Mouse (Mus musculus) neural tube, embryonic 14.5 days (tissue): ENCODE data around the gene Rab13. TPM values are rescaled to one million over a fixed set of nuclear protein-coding genes. Genes with fewer than 3 reads are reported as not detected.

Source experiments
- ATAC-seq: fragments of 200-750 bp; cut with Nextera tagmentation; 2 replicates; pipeline ENCODE4 v1.8.0; 2017; ENCODE audit warnings: low read depth, mild to moderate bottlenecking, moderate TSS enrichment, moderate library complexity
- H3K27ac ChIP-seq: fragments of 300-500 bp; sonication (generic); 2 replicates; pipeline ENCODE4 v1.5.1; 2014; ENCODE audit warnings: low read depth, mild to moderate bottlenecking, control low read depth, low read length, moderate library complexity, mixed read lengths
- H3K27me3 ChIP-seq: fragments of 300-500 bp; sonication (generic); 2 replicates; pipeline ENCODE4 v1.6.1; 2014; ENCODE audit warnings: low read length; ENCODE audit not compliant: control insufficient read depth, insufficient read depth
- H3K36me3 ChIP-seq: fragments of 300-500 bp; sonication (generic); 2 replicates; pipeline ENCODE4 v1.6.1; 2014; ENCODE audit warnings: low read length, mixed read lengths; ENCODE audit not compliant: control insufficient read depth, insufficient read depth
- H3K4me1 ChIP-seq: fragments of 300-500 bp; sonication (generic); 2 replicates; pipeline ENCODE4 v1.6.1; 2014; ENCODE audit warnings: low read length; ENCODE audit not compliant: control insufficient read depth, insufficient read depth
- H3K4me2 ChIP-seq: fragments of 300-500 bp; sonication (generic); 2 replicates; pipeline ENCODE4 v1.6.1; 2014; ENCODE audit warnings: mild to moderate bottlenecking, low read depth, low read length, control low read depth
- H3K4me3 ChIP-seq: fragments of 300-500 bp; sonication (generic); 2 replicates; pipeline ENCODE4 v1.5.1; 2014; ENCODE audit warnings: low read depth, low read length, control low read depth, mixed read lengths
- H3K9ac ChIP-seq: fragments of 300-500 bp; sonication (generic); replicated peaks from 2 replicates; pipeline ENCODE4 v1.6.1; 2014; ENCODE audit warnings: low read depth, mild to moderate bottlenecking, control low read depth, low read length, mixed read lengths
- H3K9me3 ChIP-seq: fragments of 300-500 bp; sonication (generic); 2 replicates; pipeline ENCODE4 v1.6.1; 2016; ENCODE audit warnings: low read length; ENCODE audit not compliant: control insufficient read depth
- WGBS: fragments of 180-500 bp; shearing (Covaris S2); extraction: QIAGEN DNeasy Blood & Tissue Kit; methylation state at CpG from one replicate; pipeline ENCODE4 v1.1.7; 2014; 5-methylcytosine and 5-hydroxymethylcytosine counted together
- polyA plus RNA-seq: library from polyadenylated mRNA; unstranded; fragments of >200 nt; fragmentation: Nextera tagmentation; extraction: Ambion mirVana; gene quantifications from 2 replicates; pipeline ENCODE4 v1.2.1, GENCODE M21; 2014

The Rab13 gene
- polyA plus RNA-seq, 1 experiment from 2014 or later, result 8.0 TPM

DNA sequence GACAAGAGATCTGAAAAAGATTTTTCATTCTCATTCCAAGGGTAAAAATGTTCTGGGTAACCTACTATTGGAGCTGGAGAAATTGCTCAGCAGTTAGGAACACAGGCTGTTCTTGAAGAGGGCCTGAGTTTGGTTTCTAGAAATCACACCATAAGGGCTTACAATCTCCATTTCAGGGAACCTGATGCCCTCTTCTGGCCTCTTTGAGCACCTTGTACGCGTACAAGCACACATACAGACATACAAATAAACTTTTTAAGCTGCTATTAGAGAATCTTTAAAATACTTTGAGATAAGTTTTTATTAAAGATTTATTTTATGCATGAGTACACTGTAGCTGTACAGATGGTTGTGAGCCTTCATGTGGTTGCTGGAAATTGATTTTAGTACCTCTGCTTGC is 8.9 kb upstream of the Rab13 start:
- Histone ChIP-seq H3K9ac (no peak overlapping the region), H3K27ac (no peak overlapping the region), H3K4me1 (no peaks in the 10 kb centered on the region), H3K9me3 (no peaks in the 10 kb centered on the region), H3K4me2 (no peak overlapping the region), H3K36me3 (peaks cover 16% of the 10 kb centered on the region; the same call in 1 of the 2 replicates), H3K4me3 (no peak overlapping the region), H3K27me3 (no peaks in the 10 kb centered on the region)
- WGBS, result 95% methylated on average over 2 of the region's 2 CpGs
- no peak for ATAC-seq

DNA sequence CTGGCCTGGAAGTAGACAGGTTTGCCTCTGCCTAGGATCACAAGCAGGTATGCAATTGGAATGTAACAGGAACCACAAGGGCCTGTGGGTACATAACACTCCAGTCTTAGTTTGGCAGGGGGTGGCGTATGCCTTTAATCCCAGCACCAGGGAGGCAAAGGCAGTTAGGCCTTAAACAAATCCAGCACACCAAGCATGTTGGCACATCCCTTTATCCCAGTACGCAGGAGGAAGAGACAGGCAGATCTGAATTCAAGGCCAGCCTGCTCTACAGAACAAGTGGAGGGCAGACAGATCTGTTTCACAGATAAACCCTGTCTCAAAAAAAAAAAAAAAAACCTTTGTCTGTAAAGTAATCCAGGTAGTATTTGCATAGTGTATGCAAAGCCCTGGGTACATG is 4.8 kb upstream of the Rab13 start:
- no peak overlapping the region for H3K4me3 ChIP-seq
- no peaks in the 10 kb centered on the region for H3K9me3 ChIP-seq
- H3K4me2 ChIP-seq, result no peak overlapping the region
- H3K9ac ChIP-seq, result no peak overlapping the region
- ATAC-seq, result no peak
- peaks cover 16% of the 10 kb centered on the region for H3K4me1 ChIP-seq
- no peak overlapping the region for H3K27ac ChIP-seq
- H3K27me3 ChIP-seq, result no peaks in the 10 kb centered on the region
- 91% methylated on average over 2 of the region's 2 CpGs for WGBS
- H3K36me3 ChIP-seq, result peaks cover 39% of the 10 kb centered on the region

DNA sequence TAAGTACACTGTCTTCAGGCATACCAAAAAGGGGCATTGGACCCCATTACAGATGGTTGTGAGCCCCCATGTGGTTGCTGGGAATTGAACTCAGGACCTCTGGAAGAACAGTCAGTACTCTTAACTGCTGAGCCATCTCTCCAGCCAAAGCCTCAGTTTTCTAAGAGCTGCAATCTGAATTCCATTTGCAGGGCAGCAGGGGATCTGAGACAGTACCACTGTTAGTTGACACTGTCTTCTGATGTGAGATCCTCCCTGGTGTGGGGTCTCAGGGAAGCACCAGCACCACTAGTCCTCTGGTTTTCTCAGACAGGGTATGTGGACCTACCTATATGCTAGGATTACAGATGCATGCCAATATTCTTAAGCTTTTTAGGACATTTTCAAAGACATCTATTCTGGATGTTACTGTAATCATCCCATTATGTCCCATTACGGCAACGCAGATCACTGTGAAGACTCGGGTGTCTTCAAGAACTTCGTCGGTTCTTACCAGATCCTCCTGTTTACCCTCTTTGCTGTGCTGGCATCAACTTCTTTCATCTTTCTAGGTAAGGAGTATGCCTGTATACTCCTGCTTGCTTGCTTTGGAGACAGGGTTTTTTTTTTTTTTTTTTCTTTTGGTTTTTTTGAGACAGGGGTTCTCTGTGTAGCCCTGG is 3.5 kb upstream of the Rab13 start:
- Histone ChIP-seq H3K4me1 (peaks cover 21% of the 10 kb centered on the region), H3K27ac (no peak overlapping the region), H3K9me3 (no peaks in the 10 kb centered on the region), H3K4me3 (no peak overlapping the region), H3K27me3 (no peaks in the 10 kb centered on the region), H3K36me3 (peaks cover 39% of the 10 kb centered on the region), H3K9ac (no peak overlapping the region), H3K4me2 (no peak overlapping the region)
- ATAC-seq, result no peak
- WGBS, result 93% methylated on average over 5 of the region's 5 CpGs

DNA sequence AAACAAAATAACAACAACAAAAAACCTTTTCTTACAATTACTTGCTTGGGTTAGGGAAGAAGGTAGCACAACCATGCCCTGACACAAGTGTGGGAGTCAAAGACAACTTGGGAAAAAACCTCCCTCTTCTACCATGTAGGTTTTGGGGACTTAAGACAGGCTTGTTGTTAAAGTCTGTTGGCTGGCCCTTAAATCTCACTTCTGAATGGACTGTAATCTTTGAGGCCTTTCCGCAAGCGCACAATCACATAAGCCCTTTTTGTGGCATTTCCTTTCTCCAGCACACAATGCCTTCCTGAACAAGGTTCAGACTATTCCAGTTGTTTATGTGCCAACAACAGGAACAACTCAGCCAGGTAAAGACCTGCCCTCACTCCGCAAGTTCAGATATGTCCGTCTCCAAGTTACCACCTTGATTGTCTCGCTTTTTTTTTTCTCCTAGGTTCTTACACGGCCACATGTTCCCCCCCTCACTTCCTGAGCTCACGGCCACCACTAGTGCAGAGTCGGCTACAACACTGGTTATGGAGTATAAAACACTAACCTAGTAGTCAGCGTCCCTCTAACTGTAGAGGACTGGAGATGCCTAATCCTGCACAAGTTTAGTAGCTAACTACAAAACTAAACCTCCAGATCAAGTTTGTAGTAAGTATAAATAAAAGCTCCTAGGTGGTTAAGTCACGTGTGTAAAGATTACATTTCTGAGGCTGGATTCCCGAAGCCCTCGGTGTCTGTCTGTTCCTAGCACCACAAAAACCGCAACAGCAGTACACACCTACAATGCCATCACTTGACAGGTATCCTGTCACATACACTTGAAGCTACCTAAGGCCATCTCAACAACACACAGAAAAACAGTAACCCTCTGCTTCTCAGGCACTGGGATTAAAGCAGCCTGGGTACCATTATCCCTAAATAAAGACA is 1.8 kb upstream of the Rab13 start:
- Histone ChIP-seq H3K27me3 (no peaks in the 10 kb centered on the region), H3K27ac (no peak overlapping the region), H3K4me2 (peak overlapping the region; percentile 95), H3K36me3 (peaks cover 39% of the 10 kb centered on the region), H3K9ac (no peak overlapping the region; the same call in 1 of the 2 replicates), H3K4me1 (peaks cover 21% of the 10 kb centered on the region), H3K4me3 (peak overlapping the region; percentile 90; the same call in 1 of the 2 replicates), H3K9me3 (no peaks in the 10 kb centered on the region)
- no peak for ATAC-seq
- 85% methylated on average over 13 of the region's 13 CpGs for WGBS

DNA sequence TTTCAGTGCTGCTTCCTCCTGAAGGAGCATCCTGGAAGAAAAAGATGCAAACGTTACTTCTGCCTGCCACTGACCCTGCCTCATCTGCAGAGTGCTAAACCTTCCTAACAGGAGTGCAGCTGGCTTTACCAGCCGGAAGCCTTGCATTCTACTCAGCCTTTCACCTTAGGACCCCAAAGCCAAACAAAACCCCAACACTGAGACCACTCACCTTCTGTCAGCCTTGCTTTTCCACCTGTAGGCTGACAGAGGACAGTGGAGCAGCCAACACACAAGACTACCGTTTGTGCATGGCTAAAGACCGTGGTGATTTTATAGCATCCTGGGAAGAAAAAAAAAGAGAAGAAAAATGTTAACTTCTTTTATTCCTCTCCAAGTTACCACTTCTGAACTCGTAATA is 772 bp upstream of the Rab13 start:
- H3K36me3 ChIP-seq, result peaks cover 39% of the 10 kb centered on the region
- H3K27ac ChIP-seq, result no peak overlapping the region
- peak overlapping the region; percentile 79 for H3K9ac ChIP-seq
- ATAC-seq, result no peak
- peaks cover 21% of the 10 kb centered on the region for H3K4me1 ChIP-seq
- 17% methylated on average over 5 of the region's 5 CpGs for WGBS
- peak overlapping the region; percentile 95 for H3K4me2 ChIP-seq
- no peaks in the 10 kb centered on the region for H3K27me3 ChIP-seq
- H3K4me3 ChIP-seq, result peak overlapping the region; percentile 90
- no peaks in the 10 kb centered on the region for H3K9me3 ChIP-seq

GRCm38 (mm10) chr3:90213956-90214684 is 625 bp downstream of the Rab13 start:
- Histone ChIP-seq H3K27me3 (no peaks in the 10 kb centered on the region), H3K4me3 (peak overlapping the region; percentile 90), H3K9ac (peak overlapping the region; percentile 50), H3K4me2 (peak overlapping the region; percentile 95), H3K36me3 (peaks cover 27% of the 10 kb centered on the region), H3K9me3 (no peaks in the 10 kb centered on the region), H3K27ac (peak overlapping the region; percentile 84), H3K4me1 (peaks cover 21% of the 10 kb centered on the region)
- 10% methylated on average over 12 of the region's 12 CpGs for WGBS
- ATAC-seq, result peak; percentile 65

- Histone ChIP-seq H3K4me3 (no peak overlapping the region), H3K27ac (no peak overlapping the region), H3K9me3 (no peaks in the 10 kb centered on the region), H3K9ac (no peak overlapping the region), H3K4me1 (peaks cover 25% of the 10 kb centered on the region), H3K27me3 (no peaks in the 10 kb centered on the region), H3K36me3 (peaks cover 12% of the 10 kb centered on the region; the same call in 1 of the 2 replicates), H3K4me2 (no peak overlapping the region)
- 43% methylated on average over 1 of the region's 1 CpGs for WGBS
- no peak for ATAC-seq
Observed at GRCm38 (mm10) chr3:90215825-90216380, 2.4 kb downstream of the Rab13 start.

GRCm38 (mm10) chr3:90220088-90220487 is 6.6 kb downstream of the Rab13 start:
- ATAC-seq, result peak; percentile 52
- WGBS, result 9% methylated on average over 6 of the region's 6 CpGs

More at GRCm38 (mm10) chr3:90220088-90220487, 6.6 kb downstream of the Rab13 start:
- Histone ChIP-seq H3K36me3 (no peaks in the 10 kb centered on the region), H3K9me3 (no peaks in the 10 kb centered on the region), H3K4me1 (peaks cover 7% of the 10 kb centered on the region; the same call in 1 of the 2 replicates), H3K4me2 (peak overlapping the region; percentile 52), H3K27me3 (no peaks in the 10 kb centered on the region), H3K27ac (peak overlapping the region; percentile 44; the same call in 1 of the 2 replicates), H3K4me3 (peak overlapping the region; percentile 27), H3K9ac (no peak overlapping the region)
